Mouse (Mus musculus) left cerebral cortex, adult 8-10 months (tissue): ENCODE measurements around the gene Ogdh. TPM values are rescaled to one million over a fixed set of nuclear protein-coding genes. Genes with fewer than 3 reads are reported as not detected.

Source experiments
- DNase-seq, 2 experiments: peaks; one replicate each; pipeline ENCODE4 v3.0.0; 2022; ENCODE audit warnings: low spot score in 2 of 2
- microRNA-seq, 2 experiments: library from miRNA; unstranded; fragments of <30 nt; microRNA quantifications; one replicate each; pipeline ENCODE4 v1.2.0; 2022
- total RNA-seq, 4 experiments: library from RNA; stranded (reverse); gene quantifications; 2 replicates each; pipeline ENCODE4 v1.2.4; 2022

The Ogdh gene
- total RNA-seq, 4 experiments from 2014 or later: 244 to 278 (median 257) TPM

- no peak for DNase-seq
These were observed 114.2 kb downstream of the Ogdh start for GRCm38 (mm10) chr11:6405591-6406081.

Small RNA genes within 50 kb of the gene (microRNA-seq; reads per million reads assigned to microRNA genes)
- gene Mir7651: 0.42 to 1.1 reads per million in 2 experiments

Other genes starting within 250 kb of the Ogdh start
- 100 to 1,000 TPM; 652 to 710 (median 699) TPM for gene Camk2b, start 225.3 kb upstream of the Ogdh start, total RNA-seq
- gene A730071L15Rik, start 91.6 kb upstream of the Ogdh start, total RNA-seq: under 1 TPM; 0.30 to 0.53 (median 0.39) TPM
- gene Nudcd3, start 91.2 kb upstream of the Ogdh start, total RNA-seq: 100 to 1,000 TPM; 138 to 154 (median 147) TPM
- gene Npc1l1, start 61.5 kb upstream of the Ogdh start, total RNA-seq: under 1 TPM; 0.65 to 0.94 (median 0.79) TPM
- gene Ddx56, start 23.9 kb upstream of the Ogdh start, total RNA-seq: 10 to 100 TPM; 43.0 to 53.3 (median 49.9) TPM
- gene Tmed4, start 16.8 kb upstream of the Ogdh start, total RNA-seq: 100 to 1,000 TPM in 1 of 4 experiments, 10 to 100 TPM in 3; 87.6 to 100 (median 93.7) TPM
- gene Zmiz2, start 97.4 kb downstream of the Ogdh start, total RNA-seq: 100 to 1,000 TPM; 199 to 214 (median 211) TPM
- 1,000 to 10,000 TPM; 1,587 to 1,877 (median 1,701) TPM for gene Ppia, start 123.8 kb downstream of the Ogdh start, total RNA-seq
- gene H2afv, start 152.8 kb downstream of the Ogdh start, total RNA-seq: 10 to 100 TPM; 37.9 to 41.3 (median 39.0) TPM
- 100 to 1,000 TPM; 221 to 283 (median 254) TPM for gene Purb, start 184.3 kb downstream of the Ogdh start, total RNA-seq
- 1 to 10 TPM in 1 of 4 experiments, under 1 TPM in 3; 0.44 to 1.3 (median 0.67) TPM for gene Myo1g, start 229.3 kb downstream of the Ogdh start, total RNA-seq